Mouse (Mus musculus) G1E (cell line): ENCODE measurements around the gene 2410015M20Rik. TPM values are rescaled to one million over a fixed set of nuclear protein-coding genes. Genes with fewer than 3 reads are reported as not detected.
A peak's percentile ranks its signal among the peaks of the same experiment; 100 is the strongest.
"Not testable (repeated sequence)": the region's sequence is repeated elsewhere in the genome, so short reads cannot be mapped to it uniquely, and the experiment has no call there.

Source experiments
- ATAC-seq: 2 replicates; pipeline ENCODE4 v1.8.0; 2016; ENCODE audit warnings: mild to moderate bottlenecking; ENCODE audit not compliant: insufficient number of reproducible peaks, poor library complexity, low FRiP score, severe bottlenecking; ENCODE audit errors: extremely low read depth
- DNase-seq: peaks from one replicate; pipeline ENCODE4 v3.0.0; 2012; ENCODE audit warnings: low spot score
- H3K27me3 ChIP-seq: 2 replicates; pipeline ENCODE4 v1.6.1; 2012; ENCODE audit warnings: mild to moderate bottlenecking, low read length, inconsistent platforms; ENCODE audit not compliant: insufficient read depth
- H3K36me3 ChIP-seq: replicated peaks from 2 replicates; pipeline ENCODE3; 2012; ENCODE audit warnings: mild to moderate bottlenecking, inconsistent platforms
- H3K4me1 ChIP-seq: 2 replicates; pipeline ENCODE4 v1.6.1; 2012; ENCODE audit warnings: low read depth, low read length, inconsistent platforms, mixed read lengths; ENCODE audit not compliant: insufficient read depth
- H3K4me3 ChIP-seq: 2 replicates; pipeline ENCODE4 v1.5.1; 2012; ENCODE audit warnings: low read depth, mild to moderate bottlenecking, inconsistent platforms, low read length, moderate library complexity, mixed read lengths
- H3K9me3 ChIP-seq: replicated peaks from 2 replicates; pipeline ENCODE4 v1.6.1; 2012; ENCODE audit warnings: inconsistent platforms
- CTCF ChIP-seq: IDR thresholded peaks from 2 replicates; pipeline ENCODE4 v1.5.1; 2012; ENCODE audit warnings: low read depth, low read length, inconsistent platforms, mixed read lengths
- GATA1 ChIP-seq: IDR thresholded peaks from 2 replicates; pipeline ENCODE4 v1.6.1; 2012; ENCODE audit warnings: borderline replicate concordance, low read length, inconsistent platforms, mixed read lengths
- GATA2 ChIP-seq: IDR thresholded peaks from 2 replicates; pipeline ENCODE4 v1.6.1; 2012; ENCODE audit warnings: low read depth, low read length, inconsistent platforms, borderline replicate concordance
- POLR2AphosphoS5 ChIP-seq: IDR thresholded peaks from 2 replicates; pipeline ENCODE4 v1.6.1; 2012; ENCODE audit warnings: low read depth, low read length, inconsistent platforms; ENCODE audit not compliant: insufficient replicate concordance
- TAL1 ChIP-seq: conservative IDR thresholded peaks from 2 replicates; pipeline ENCODE4 v1.6.1; 2012; ENCODE audit warnings: low read depth, low read length, inconsistent platforms, mixed read lengths
- polyA plus RNA-seq: library from polyadenylated mRNA; stranded (reverse); fragments of >175 nt; gene quantifications from 2 replicates; pipeline ENCODE4 v1.2.3, GENCODE M21; 2012
- total RNA-seq, 2 experiments: library from RNA; stranded (forward) in 1 of 2; stranded (reverse) in 1 of 2; fragments of 200-1000 nt in 1 of 2; fragments of >200 nt in 1 of 2; fragmentation: Nextera tagmentation in 1 of 2; gene quantifications; 2 replicates each; pipeline ENCODE4 v1.2.3; 2014 to 2017

2410015M20Rik gene
- total and polyA plus RNA-seq, 3 experiments: 42.8 to 377 (median 101) TPM

DNA sequence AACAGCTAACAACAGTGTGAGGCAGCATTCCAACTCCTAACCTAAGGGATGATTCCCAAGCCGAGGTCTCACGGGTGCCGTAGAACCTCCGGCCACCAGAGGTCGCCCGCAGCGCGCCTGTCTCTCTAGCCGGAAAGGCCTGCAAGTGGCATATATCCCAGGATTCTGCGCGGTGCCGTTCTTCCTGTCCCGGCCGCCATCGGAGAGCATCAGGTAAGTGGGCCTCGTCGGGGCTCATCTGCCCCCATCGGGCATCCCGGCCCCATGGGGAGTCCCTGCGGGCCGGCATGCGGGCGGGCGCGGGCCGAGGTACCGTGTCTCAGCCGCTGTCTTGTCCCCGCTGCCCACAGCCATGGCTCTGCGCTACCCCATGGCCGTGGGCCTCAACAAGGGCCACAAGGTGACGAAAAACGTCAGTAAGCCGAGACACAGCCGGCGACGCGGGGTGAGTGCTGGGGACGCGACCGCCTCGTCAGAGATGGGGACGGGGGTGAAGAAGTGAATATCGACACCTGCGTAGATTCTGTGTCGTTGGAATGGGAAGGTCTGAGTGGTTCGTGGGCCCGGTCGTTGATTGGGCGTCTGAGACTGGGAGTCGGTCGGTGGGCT lies 3.8 kb upstream of the 2410015M20Rik start, which contains the start of gene Rpl36:
Rpl36 (plus strand) TSS at position 181 of the 609 bp plus-strand sequence.
- Histone ChIP-seq H3K27me3 (no peaks in the 10 kb centered on the region), H3K4me1 (peaks cover 76% of the 10 kb centered on the region), H3K9me3 (no peaks in the 10 kb centered on the region), H3K36me3 (peaks cover 67% of the 10 kb centered on the region), H3K4me3 (peak within 1 kb of the TSS; percentile 88)
- peak; percentile 85 for TF ChIP-seq CTCF
- no peak for TF ChIP-seq POLR2AphosphoS5
- peak; percentile 29; the same call in 1 of the 2 replicates for ATAC-seq
- DNase-seq: peak; percentile 69

DNA sequence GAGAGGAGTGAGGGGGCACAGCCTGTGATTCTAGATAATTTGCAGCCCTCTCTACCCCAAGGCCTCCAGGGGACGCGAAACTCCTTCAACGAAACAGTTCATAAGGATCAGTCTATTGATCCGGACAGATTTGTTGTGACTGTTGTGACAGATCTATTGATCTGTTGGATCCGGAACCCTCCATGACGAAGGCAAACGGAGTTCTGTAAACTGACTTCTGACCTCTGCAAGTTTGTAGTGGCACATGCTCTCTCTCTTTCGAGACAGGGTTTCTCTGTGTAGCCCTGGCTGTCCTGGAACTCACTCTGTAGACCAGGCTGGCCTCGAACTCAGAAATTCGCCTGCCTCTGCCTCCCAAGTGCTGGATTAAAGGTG lies 3.0 kb upstream of the 2410015M20Rik start:
- H3K4me3 ChIP-seq: peak overlapping the region; percentile 52; the same call in 1 of the 2 replicates
- not testable (repeated sequence) for DNase-seq, ATAC-seq, H3K27me3 ChIP-seq, H3K9me3 ChIP-seq
- peaks cover 67% of the 10 kb centered on the region for H3K36me3 ChIP-seq
- peaks cover 76% of the 10 kb centered on the region for H3K4me1 ChIP-seq

DNA sequence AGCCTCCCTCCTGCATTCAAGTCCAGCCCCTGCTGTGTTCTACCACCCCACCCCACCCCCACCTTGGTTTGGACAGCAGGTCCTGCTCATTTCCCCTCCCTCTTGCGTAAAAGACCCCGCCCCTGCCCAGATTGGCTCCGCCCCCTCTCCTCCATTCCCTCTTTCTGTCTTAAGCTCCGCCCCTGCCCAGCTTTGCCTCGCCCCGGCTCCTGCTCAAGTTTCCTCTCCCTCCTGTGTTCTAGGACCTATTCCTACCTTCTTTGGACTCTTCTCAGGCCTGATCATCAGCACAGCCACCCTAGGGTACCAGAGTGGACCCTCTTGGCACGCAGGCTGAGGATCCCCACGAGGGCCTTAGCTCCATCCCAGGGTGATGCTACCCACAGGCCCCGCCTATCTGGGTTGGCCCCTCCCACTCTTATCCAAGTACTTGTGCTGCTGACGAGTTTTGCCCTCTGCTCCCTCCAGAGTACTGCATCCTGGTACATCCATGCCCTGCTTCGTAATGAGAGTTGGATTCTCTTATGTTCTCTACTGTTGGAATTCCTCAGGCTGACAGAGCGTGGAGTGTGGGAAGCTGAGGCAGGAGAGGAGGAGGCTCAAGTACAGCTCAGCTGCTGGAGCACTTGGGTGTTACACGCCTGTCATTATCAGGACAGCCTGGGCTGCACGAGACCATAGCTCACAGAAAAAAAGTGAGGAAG lies 2.4 kb upstream of the 2410015M20Rik start:
- no peaks in the 10 kb centered on the region for H3K9me3 ChIP-seq
- no peaks in the 10 kb centered on the region for H3K27me3 ChIP-seq
- DNase-seq (peak; percentile 34), ATAC-seq (no peak)
- peaks cover 76% of the 10 kb centered on the region for H3K4me1 ChIP-seq
- peaks cover 67% of the 10 kb centered on the region for H3K36me3 ChIP-seq
- H3K4me3 ChIP-seq: peak overlapping the region; percentile 52; the same call in 1 of the 2 replicates
- TF ChIP-seq POLR2AphosphoS5 (no peak), GATA1 (no peak), TAL1 (no peak), CTCF (no peak), GATA2 (no peak)

DNA sequence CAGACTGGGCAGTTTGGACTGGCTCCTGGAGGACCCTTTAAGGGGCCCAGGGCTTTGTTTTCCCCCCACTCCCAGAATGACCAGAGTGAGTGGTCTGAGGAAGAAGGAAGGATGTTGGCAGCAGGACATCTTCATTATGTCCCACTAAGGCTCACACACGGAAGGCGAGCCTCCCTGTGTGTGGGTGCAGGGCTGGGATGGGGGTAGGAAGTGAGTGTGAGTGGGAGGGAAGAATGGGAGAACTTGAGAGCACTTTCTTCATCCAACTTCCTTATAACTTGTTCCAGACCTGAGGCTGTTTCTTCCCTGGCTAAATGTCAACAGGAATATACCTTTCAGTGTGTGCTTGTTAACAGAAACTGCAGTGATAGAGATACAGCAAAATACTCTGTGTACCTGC lies 1.8 kb upstream of the 2410015M20Rik start:
- H3K4me3 ChIP-seq: no peak overlapping the region; the same call in 1 of the 2 replicates
- no peaks in the 10 kb centered on the region for H3K9me3 ChIP-seq
- ATAC-seq (no peak), DNase-seq (no peak)
- no peaks in the 10 kb centered on the region for H3K27me3 ChIP-seq
- H3K36me3 ChIP-seq: peaks cover 67% of the 10 kb centered on the region
- H3K4me1 ChIP-seq: peaks cover 77% of the 10 kb centered on the region
- TF ChIP-seq POLR2AphosphoS5: no peak
- no peak for TF ChIP-seq CTCF
- no peak for TF ChIP-seq GATA1
- TF ChIP-seq GATA2: no peak
- no peak for TF ChIP-seq TAL1

DNA sequence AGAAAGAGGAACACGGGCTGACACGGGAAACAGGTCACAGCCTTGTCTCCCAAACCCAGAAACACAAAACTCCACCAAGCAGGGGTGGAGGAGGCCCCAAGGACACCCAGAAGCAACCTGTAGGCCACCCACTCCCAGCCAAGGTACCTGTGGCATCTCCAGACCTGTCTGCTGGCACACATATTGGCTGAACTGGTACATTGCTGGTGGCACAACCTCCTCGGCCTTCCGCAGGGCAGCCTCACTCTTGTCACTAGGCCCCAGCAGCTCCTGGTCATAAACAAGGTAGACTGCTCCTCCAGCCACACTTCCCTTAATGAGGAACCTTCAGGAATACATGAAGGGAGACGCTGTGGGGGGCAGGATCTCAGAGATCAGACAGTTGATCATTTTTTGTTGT lies 872 bp downstream of the 2410015M20Rik start:
- no peak for TF ChIP-seq GATA2
- no peak for TF ChIP-seq TAL1
- TF ChIP-seq GATA1: no peak
- TF ChIP-seq POLR2AphosphoS5: no peak
- no peak for TF ChIP-seq CTCF
- Histone ChIP-seq H3K4me3 (peak overlapping the region; percentile 82), H3K36me3 (peaks cover 67% of the 10 kb centered on the region), H3K27me3 (no peaks in the 10 kb centered on the region), H3K9me3 (no peaks in the 10 kb centered on the region), H3K4me1 (peaks cover 78% of the 10 kb centered on the region)
- peak; percentile 19 for DNase-seq
- no peak for ATAC-seq

DNA sequence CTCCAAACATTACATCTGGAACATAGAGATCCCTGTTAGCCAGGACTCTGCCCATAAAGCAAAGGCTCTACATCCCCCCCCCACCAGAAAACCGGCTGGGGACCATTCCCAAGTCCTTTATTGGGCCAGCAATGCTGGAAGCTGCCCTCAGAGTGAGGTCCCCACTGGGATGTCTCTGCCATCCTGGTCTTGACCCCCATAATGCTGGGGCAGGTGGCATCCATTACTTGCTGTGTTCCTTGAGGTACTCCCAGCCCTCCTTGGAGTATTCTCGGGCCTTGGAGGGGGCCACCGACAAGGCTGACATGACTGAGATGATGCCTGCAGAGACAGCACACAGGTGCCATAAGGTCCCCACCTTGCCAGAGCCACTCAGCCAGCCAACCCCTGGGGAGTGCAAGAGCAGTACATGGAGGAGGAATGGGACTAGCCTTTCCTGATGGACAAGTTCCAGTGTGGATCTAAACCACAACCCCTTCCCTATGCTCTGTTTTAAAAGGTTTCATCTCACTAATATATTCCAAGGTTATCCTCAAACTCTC lies 2.0 kb downstream of the 2410015M20Rik start:
- no peak for ATAC-seq
- no peak for TF ChIP-seq TAL1
- TF ChIP-seq GATA2: no peak
- no peak for TF ChIP-seq CTCF
- TF ChIP-seq POLR2AphosphoS5: no peak
- no peak for TF ChIP-seq GATA1

More for the DNA sequence above, 2.0 kb downstream of the 2410015M20Rik start:
- no peak for DNase-seq
- Histone ChIP-seq H3K4me1 (peaks cover 73% of the 10 kb centered on the region), H3K9me3 (no peaks in the 10 kb centered on the region), H3K4me3 (peak overlapping the region; percentile 43; the same call in 1 of the 2 replicates), H3K27me3 (no peaks in the 10 kb centered on the region), H3K36me3 (peaks cover 76% of the 10 kb centered on the region)
